Mouse (Mus musculus) erythroblast, embryonic 14.5 days (primary cell): ENCODE measurements at regions not wholly inside any gene's neighbourhood (a gene's known extent, or its start where the extent isn't known, plus 50 kb on each side); places are given as distances from the start of the nearest gene placed in this dataset.

Experiments
- GATA1 ChIP-seq: IDR thresholded peaks from 2 replicates; pipeline ENCODE4 v1.6.1; 2012; ENCODE audit warnings: low read length, inconsistent platforms, mixed read lengths
- TAL1 ChIP-seq: IDR thresholded peaks from 3 replicates; pipeline ENCODE4 v1.6.1; 2012; ENCODE audit warnings: low read length, inconsistent platforms, mixed read lengths

GRCm38 (mm10) chr1:76019071-76019470 lies 473.0 kb downstream of the Slc4a3 start:
- no peak for TF ChIP-seq TAL1
- TF ChIP-seq GATA1 = no peak
